Mouse (Mus musculus) embryonic facial prominence, embryonic 13.5 days (tissue): ENCODE measurements at regions not wholly inside any gene's neighbourhood (a gene's known extent, or its start where the extent isn't known, plus 50 kb on each side); places are given as distances from the start of the nearest gene placed in this dataset.
"Not testable (repeated sequence)": the region's sequence is repeated elsewhere in the genome, so short reads cannot be mapped to it uniquely, and the experiment has no call there.

Source experiments
- ATAC-seq: fragments of 200-750 bp; cut with Nextera tagmentation; 2 replicates; pipeline ENCODE4 v1.8.0; 2017; ENCODE audit warnings: low read depth; ENCODE audit not compliant: insufficient number of reproducible peaks, insufficient read depth, low FRiP score, low TSS enrichment
- H3K27ac ChIP-seq: fragments of 300-500 bp; sonication (generic); 2 replicates; pipeline ENCODE4 v1.5.1; 2015; ENCODE audit warnings: moderate library complexity, mild to moderate bottlenecking, inconsistent platforms
- H3K27me3 ChIP-seq: fragments of 300-500 bp; sonication (generic); 2 replicates; pipeline ENCODE4 v1.6.1; 2015; ENCODE audit warnings: mild to moderate bottlenecking, inconsistent platforms
- H3K36me3 ChIP-seq: fragments of 300-500 bp; sonication (generic); 2 replicates; pipeline ENCODE4 v1.6.1; 2015; ENCODE audit warnings: mild to moderate bottlenecking, inconsistent platforms
- H3K4me1 ChIP-seq: fragments of 300-500 bp; sonication (generic); 2 replicates; pipeline ENCODE4 v1.6.1; 2015; ENCODE audit warnings: inconsistent platforms
- H3K4me2 ChIP-seq: fragments of 300-500 bp; sonication (generic); 2 replicates; pipeline ENCODE4 v1.6.1; 2015; ENCODE audit warnings: moderate library complexity, mild to moderate bottlenecking, inconsistent platforms
- H3K4me3 ChIP-seq: fragments of 300-500 bp; sonication (generic); 2 replicates; pipeline ENCODE4 v1.5.1; 2015; ENCODE audit warnings: mild to moderate bottlenecking, inconsistent platforms
- H3K9ac ChIP-seq: fragments of 300-500 bp; sonication (generic); 2 replicates; pipeline ENCODE4 v1.6.1; 2015; ENCODE audit warnings: mild to moderate bottlenecking, inconsistent platforms
- H3K9me3 ChIP-seq: fragments of 300-500 bp; sonication (generic); 2 replicates; pipeline ENCODE4 v1.6.1; 2016; ENCODE audit warnings: inconsistent platforms
- WGBS: fragments of 180-500 bp; shearing (Covaris S2); methylation state at CpG from one replicate; pipeline ENCODE4 v1.1.7; 2015; ENCODE audit warnings: mixed read lengths; 5-methylcytosine and 5-hydroxymethylcytosine counted together

- no peaks in the 10 kb centered on the region for H3K36me3 ChIP-seq
- no peak for ATAC-seq
- WGBS = 80% methylated on average over 3 of the region's 3 CpGs
- H3K4me1 ChIP-seq = no peaks in the 10 kb centered on the region
- H3K9me3 ChIP-seq = no peaks in the 10 kb centered on the region
- no peak overlapping the region for H3K4me3 ChIP-seq
- H3K4me2 ChIP-seq = no peak overlapping the region
- H3K27ac ChIP-seq = no peak overlapping the region
- no peaks in the 10 kb centered on the region for H3K27me3 ChIP-seq
- no peak overlapping the region for H3K9ac ChIP-seq
Measured at GRCm38 (mm10) chr10:37792878-37793277, 654.2 kb upstream of the Marcks start.

- no peaks in the 10 kb centered on the region for H3K27me3 ChIP-seq
- ATAC-seq = no peak
- no peak overlapping the region for H3K9ac ChIP-seq
- H3K4me1 ChIP-seq = no peaks in the 10 kb centered on the region
- no peak overlapping the region for H3K4me2 ChIP-seq
- H3K36me3 ChIP-seq = no peaks in the 10 kb centered on the region
- H3K27ac ChIP-seq = no peak overlapping the region
- no peak overlapping the region for H3K4me3 ChIP-seq
- no peaks in the 10 kb centered on the region for H3K9me3 ChIP-seq
- WGBS = 84% methylated on average over 5 of the region's 5 CpGs
Measured at GRCm38 (mm10) chr10:37788049-37788448, 649.3 kb upstream of the Marcks start.

- WGBS = 35% methylated on average over 2 of the region's 2 CpGs
- Histone ChIP-seq H3K9ac (no peak overlapping the region), H3K27me3 (no peaks in the 10 kb centered on the region)
Measured at GRCm38 (mm10) chr10:37779383-37780302, 640.9 kb upstream of the Marcks start.

GRCm38 (mm10) chr10:37760542-37761367 lies 622.0 kb upstream of the Marcks start:
- Histone ChIP-seq H3K27ac (no peak overlapping the region), H3K4me1 (no peaks in the 10 kb centered on the region), H3K4me2 (no peak overlapping the region), H3K36me3 (no peaks in the 10 kb centered on the region), H3K27me3 (no peaks in the 10 kb centered on the region), H3K9me3 (no peaks in the 10 kb centered on the region), H3K9ac (no peak overlapping the region), H3K4me3 (no peak overlapping the region)
- 61% methylated on average over 5 of the region's 5 CpGs for WGBS
- no peak for ATAC-seq

More at GRCm38 (mm10) chr10:37779383-37780302, 640.9 kb upstream of the Marcks start:
- no peak overlapping the region for H3K27ac ChIP-seq
- H3K9me3 ChIP-seq = no peaks in the 10 kb centered on the region
- no peak for ATAC-seq
- no peak overlapping the region for H3K4me3 ChIP-seq
- H3K4me2 ChIP-seq = no peak overlapping the region
- H3K36me3 ChIP-seq = no peaks in the 10 kb centered on the region
- H3K4me1 ChIP-seq = peaks cover 9% of the 10 kb centered on the region

GRCm38 (mm10) chr10:37741581-37741980 lies 602.9 kb upstream of the Marcks start:
- no peak for ATAC-seq
- H3K36me3 ChIP-seq = no peaks in the 10 kb centered on the region
- no peak overlapping the region for H3K4me3 ChIP-seq
- H3K9ac ChIP-seq = no peak overlapping the region
- H3K27ac ChIP-seq = no peak overlapping the region
- H3K4me1 ChIP-seq = no peaks in the 10 kb centered on the region
- 58% methylated on average over 2 of the region's 2 CpGs for WGBS
- H3K9me3 ChIP-seq = no peaks in the 10 kb centered on the region
- H3K27me3 ChIP-seq = no peaks in the 10 kb centered on the region
- no peak overlapping the region for H3K4me2 ChIP-seq

- 83% methylated on average over 2 of the region's 2 CpGs for WGBS
- H3K9ac ChIP-seq = no peak overlapping the region
- H3K27ac ChIP-seq = no peak overlapping the region
- no peak overlapping the region for H3K4me3 ChIP-seq
- H3K4me2 ChIP-seq = no peak overlapping the region
- no peaks in the 10 kb centered on the region for H3K9me3 ChIP-seq
- H3K4me1 ChIP-seq = no peaks in the 10 kb centered on the region
- H3K36me3 ChIP-seq = no peaks in the 10 kb centered on the region
- no peaks in the 10 kb centered on the region for H3K27me3 ChIP-seq
- ATAC-seq = no peak
Measured at GRCm38 (mm10) chr10:37739024-37739423, 600.3 kb upstream of the Marcks start.

GRCm38 (mm10) chr10:37725609-37726008 lies 586.9 kb upstream of the Marcks start:
- H3K27ac ChIP-seq = no peak overlapping the region
- H3K4me3 ChIP-seq = no peak overlapping the region
- H3K9me3 ChIP-seq = no peaks in the 10 kb centered on the region
- no peaks in the 10 kb centered on the region for H3K4me1 ChIP-seq
- WGBS = 65% methylated on average over 4 of the region's 4 CpGs
- H3K4me2 ChIP-seq = no peak overlapping the region
- no peak overlapping the region for H3K9ac ChIP-seq
- no peaks in the 10 kb centered on the region for H3K27me3 ChIP-seq
- H3K36me3 ChIP-seq = no peaks in the 10 kb centered on the region
- no peak for ATAC-seq

GRCm38 (mm10) chr10:37724994-37725393 lies 586.3 kb upstream of the Marcks start:
- not testable (repeated sequence) for H3K27me3 ChIP-seq, H3K4me2 ChIP-seq, ATAC-seq, H3K27ac ChIP-seq, H3K4me1 ChIP-seq, H3K9ac ChIP-seq, H3K9me3 ChIP-seq, H3K4me3 ChIP-seq, H3K36me3 ChIP-seq
- 79% methylated on average over 7 of the region's 7 CpGs for WGBS

GRCm38 (mm10) chr10:37720748-37721147 lies 582.0 kb upstream of the Marcks start:
- 44% methylated on average over 2 of the region's 2 CpGs for WGBS
- ATAC-seq = no peak

GRCm38 (mm10) chr10:37716946-37717345 lies 578.2 kb upstream of the Marcks start:
- Histone ChIP-seq H3K9ac (no peak overlapping the region), H3K36me3 (no peaks in the 10 kb centered on the region), H3K4me1 (peaks cover 12% of the 10 kb centered on the region), H3K4me3 (no peak overlapping the region), H3K9me3 (no peaks in the 10 kb centered on the region), H3K4me2 (no peak overlapping the region), H3K27me3 (no peaks in the 10 kb centered on the region), H3K27ac (peak overlapping the region; percentile 81)
- no peak for ATAC-seq

More at GRCm38 (mm10) chr10:37720748-37721147, 582.0 kb upstream of the Marcks start:
- Histone ChIP-seq H3K4me3 (no peak overlapping the region), H3K36me3 (no peaks in the 10 kb centered on the region), H3K9me3 (no peaks in the 10 kb centered on the region), H3K9ac (no peak overlapping the region), H3K27ac (no peak overlapping the region), H3K4me2 (no peak overlapping the region), H3K27me3 (no peaks in the 10 kb centered on the region), H3K4me1 (peaks cover 12% of the 10 kb centered on the region)

- Histone ChIP-seq H3K4me1 (no peaks in the 10 kb centered on the region), H3K27ac (no peak overlapping the region), H3K4me2 (no peak overlapping the region), H3K4me3 (no peak overlapping the region), H3K36me3 (no peaks in the 10 kb centered on the region), H3K9me3 (no peaks in the 10 kb centered on the region), H3K9ac (no peak overlapping the region), H3K27me3 (no peaks in the 10 kb centered on the region)
- no peak for ATAC-seq
Measured at GRCm38 (mm10) chr10:37711459-37711858, 572.7 kb upstream of the Marcks start.
